Mouse (Mus musculus): Measurements from ENCODE around the gene Itgad. TPM values are rescaled to one million over a fixed set of nuclear protein-coding genes. Genes with fewer than 3 reads are reported as not detected.

The Itgad gene
- polyA plus RNA-seq, 1 experiment from 2014 or later = not detected

DNA sequence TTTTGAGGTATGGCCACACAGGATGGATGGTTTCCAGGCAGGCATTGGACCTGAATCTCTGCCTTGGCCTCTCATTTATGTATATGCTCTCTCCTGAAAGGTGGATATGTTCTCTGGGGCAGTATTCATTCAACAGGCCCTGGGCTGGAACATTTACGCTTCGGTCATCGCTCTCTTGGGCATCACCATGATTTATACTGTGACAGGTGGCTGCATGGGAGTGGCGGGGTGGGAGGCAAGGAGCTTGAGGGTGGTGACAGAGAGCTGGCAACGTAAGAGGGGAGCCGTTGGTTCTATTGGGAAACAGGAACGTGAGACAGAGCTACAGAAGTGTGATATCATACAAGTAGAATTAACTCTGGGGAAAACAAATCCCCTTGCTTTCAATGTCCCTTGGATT lies 113.6 kb downstream of the Itgad start:
- H3K27ac ChIP-seq = no peak overlapping the region
- H3K27me3 ChIP-seq = no peaks in the 10 kb centered on the region
- peaks cover 21% of the 10 kb centered on the region; the same call in 1 of the 2 replicates for H3K36me3 ChIP-seq
- no peaks in the 10 kb centered on the region for H3K9me3 ChIP-seq
- H3K4me2 ChIP-seq (replicated peaks) = no peak overlapping the region
- H3K4me3 ChIP-seq = no peak overlapping the region
- H3K4me1 ChIP-seq = no peaks in the 10 kb centered on the region
- 88% methylated on average over 7 of the region's 7 CpGs for WGBS
- no peak overlapping the region for H3K9ac ChIP-seq
- ATAC-seq (ENCODE audit: insufficient number of reproducible peaks, insufficient read depth, low FRiP score, low TSS enrichment) = no peak

DNA sequence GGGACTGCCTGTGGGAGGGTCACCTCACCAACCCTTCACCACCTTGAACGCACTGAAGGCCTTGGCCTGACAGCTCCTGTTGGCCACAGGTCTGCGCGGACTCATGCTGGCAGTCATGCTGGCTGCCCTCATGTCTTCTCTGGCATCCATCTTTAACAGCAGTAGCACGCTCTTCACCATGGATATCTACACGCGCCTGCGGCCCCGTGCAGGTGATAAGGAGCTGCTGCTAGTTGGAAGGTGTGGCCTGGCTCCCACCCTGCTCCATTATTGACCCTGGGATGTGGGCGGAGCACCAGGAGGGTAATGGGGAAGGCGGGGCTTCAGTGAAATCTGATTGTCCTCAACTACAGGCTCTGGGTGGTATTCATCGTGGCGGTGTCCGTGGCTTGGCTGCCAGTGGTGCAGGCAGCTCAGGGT lies 116.3 kb downstream of the Itgad start:
- Histone ChIP-seq H3K9me3 (no peaks in the 10 kb centered on the region), H3K4me2 (replicated peaks) (no peak overlapping the region), H3K27me3 (no peaks in the 10 kb centered on the region), H3K9ac (no peak overlapping the region), H3K27ac (no peak overlapping the region), H3K36me3 (peaks cover 43% of the 10 kb centered on the region), H3K4me1 (no peaks in the 10 kb centered on the region), H3K4me3 (no peak overlapping the region)
- WGBS = 68% methylated on average over 13 of the region's 13 CpGs
- ATAC-seq (ENCODE audit: insufficient number of reproducible peaks, insufficient read depth, low FRiP score, low TSS enrichment) = no peak

DNA sequence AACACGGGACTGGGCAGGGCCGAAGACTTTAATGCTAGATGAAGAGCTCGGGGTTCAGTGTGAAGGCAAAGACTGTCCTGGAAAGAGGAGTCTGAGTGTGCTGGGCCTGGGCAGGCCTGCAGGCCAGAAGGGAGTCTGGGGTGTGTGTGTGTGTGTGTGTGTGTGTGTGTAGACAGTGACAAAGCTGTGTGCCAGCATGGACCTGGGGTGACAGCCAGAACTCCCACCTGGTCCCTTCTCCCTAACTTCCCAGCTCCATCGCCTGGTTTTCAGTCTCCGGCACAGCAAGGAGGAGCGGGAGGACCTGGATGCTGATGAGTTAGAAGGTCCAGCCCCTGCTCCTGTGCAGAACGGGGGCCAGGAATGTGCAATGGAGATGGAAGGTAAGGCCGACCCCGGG lies 117.3 kb downstream of the Itgad start:
- Histone ChIP-seq H3K4me2 (replicated peaks) (no peak overlapping the region), H3K4me1 (no peaks in the 10 kb centered on the region), H3K4me3 (no peak overlapping the region), H3K9me3 (no peaks in the 10 kb centered on the region), H3K9ac (no peak overlapping the region), H3K27me3 (no peaks in the 10 kb centered on the region), H3K36me3 (peaks cover 53% of the 10 kb centered on the region), H3K27ac (no peak overlapping the region)
- no peak for ATAC-seq (ENCODE audit: insufficient number of reproducible peaks, insufficient read depth, low FRiP score, low TSS enrichment)
- 90% methylated on average over 9 of the region's 9 CpGs for WGBS

Other genes with a start within 250 kb of the Itgad start
- 50.9 and 53.7 TPM in 2 replicates for gene Kat8, start 241.9 kb upstream of the Itgad start, polyA plus RNA-seq (2016; fragmentation: Nextera tagmentation; extraction: Ambion mirVana)
- 8.3 and 8.4 TPM in 2 replicates for gene Prss8, start 224.3 kb upstream of the Itgad start, polyA plus RNA-seq (2016; fragmentation: Nextera tagmentation; extraction: Ambion mirVana)
- gene Prss36, start 207.7 kb upstream of the Itgad start, polyA plus RNA-seq (2016; fragmentation: Nextera tagmentation; extraction: Ambion mirVana) = 10.5 and 11.2 TPM in 2 replicates
- 582 and 594 TPM in 2 replicates for gene Fus, start 186.9 kb upstream of the Itgad start, polyA plus RNA-seq (2016; fragmentation: Nextera tagmentation; extraction: Ambion mirVana)
- gene Pycard, start 160.5 kb upstream of the Itgad start, polyA plus RNA-seq (2016; fragmentation: Nextera tagmentation; extraction: Ambion mirVana) = 11.2 and 13.6 TPM in 2 replicates
- gene Trim72, start 150.4 kb upstream of the Itgad start, polyA plus RNA-seq (2016; fragmentation: Nextera tagmentation; extraction: Ambion mirVana) = 0.34 and 0.45 TPM in 2 replicates
- gene Itgam, start 91.7 kb upstream of the Itgad start, polyA plus RNA-seq (2016; fragmentation: Nextera tagmentation; extraction: Ambion mirVana) = 0.74 and 0.88 TPM in 2 replicates
- not detected in 2 replicates for gene Gm49368, start 91.7 kb upstream of the Itgad start, polyA plus RNA-seq (2016; fragmentation: Nextera tagmentation; extraction: Ambion mirVana)
- not detected in 2 replicates for gene Itgax, start 24.8 kb upstream of the Itgad start, polyA plus RNA-seq (2016; fragmentation: Nextera tagmentation; extraction: Ambion mirVana)
- gene Cox6a2, start 52.0 kb downstream of the Itgad start, polyA plus RNA-seq (2016; fragmentation: Nextera tagmentation; extraction: Ambion mirVana) = 4.0 and 7.9 TPM in 2 replicates
- 18.6 and 18.8 TPM in 2 replicates for gene Armc5, start 83.0 kb downstream of the Itgad start, polyA plus RNA-seq (2016; fragmentation: Nextera tagmentation; extraction: Ambion mirVana)
- 9.9 and 10.3 TPM in 2 replicates for gene 9130023H24Rik, start 83.7 kb downstream of the Itgad start, polyA plus RNA-seq (2016; fragmentation: Nextera tagmentation; extraction: Ambion mirVana)
- 44.4 and 47.7 TPM in 2 replicates for gene Tgfb1i1, start 92.4 kb downstream of the Itgad start, polyA plus RNA-seq (2016; fragmentation: Nextera tagmentation; extraction: Ambion mirVana)
- gene Slc5a2, start 111.3 kb downstream of the Itgad start, polyA plus RNA-seq (2016; fragmentation: Nextera tagmentation; extraction: Ambion mirVana) = 0.35 TPM in 1 of 2 replicates, not detected in the other
- 26.3 TPM in 2 replicates for gene BC017158, start 143.8 kb downstream of the Itgad start, polyA plus RNA-seq (2016; fragmentation: Nextera tagmentation; extraction: Ambion mirVana)